Mouse (Mus musculus) central nervous system, embryonic 11.5 days (tissue): ENCODE measurements around the gene Aox2. TPM values are rescaled to one million over a fixed set of nuclear protein-coding genes. Genes with fewer than 3 reads are reported as not detected.

Source experiments
- polyA plus RNA-seq: library from polyadenylated mRNA; depleted of rRNA; stranded (reverse); fragments of >200 nt; gene quantifications from 2 replicates; pipeline ENCODE4 v1.2.3, GENCODE M21; 2012; rRNA removed

Gene Aox2
- 0.01 TPM in 1 of 2 replicates, not detected in the other for polyA plus RNA-seq

GRCm38 (mm10) chr1:58278026-58278425 is at the start of gene Aox2:
Gene Aox2 (plus strand): TSS chr1:58278326.

GRCm38 (mm10) chr1:58392652-58393283 is 114.6 kb downstream of the Aox2 start, which contains the start of gene Bzw1:
Gene Bzw1 (plus strand): TSS chr1:58392898.

GRCm38 (mm10) chr1:58423371-58424248 is 145.5 kb downstream of the Aox2 start, which contains the start of gene Clk1:
Gene Clk1 (minus strand): TSS chr1:58424066.

Other genes starting within 250 kb of the Aox2 start
- gene Aox1, start 248.4 kb upstream of the Aox2 start, polyA plus RNA-seq, result 0.25 and 0.34 TPM in 2 replicates
- 0.08 and 0.14 TPM in 2 replicates for gene Aox3, start 165.2 kb upstream of the Aox2 start, polyA plus RNA-seq
- gene Aox4, start 67.9 kb upstream of the Aox2 start, polyA plus RNA-seq, result 0.10 and 0.20 TPM in 2 replicates
- gene Bzw1, start 114.6 kb downstream of the Aox2 start, polyA plus RNA-seq, result 189 and 199 TPM in 2 replicates
- 323 and 471 TPM in 2 replicates for gene Clk1, start 145.7 kb downstream of the Aox2 start, polyA plus RNA-seq
- 35.1 and 56.6 TPM in 2 replicates for gene Nif3l1, start 166.8 kb downstream of the Aox2 start, polyA plus RNA-seq
- 45.6 and 54.6 TPM in 2 replicates for gene Ppil3, start 167.2 kb downstream of the Aox2 start, polyA plus RNA-seq
- 34.0 and 41.0 TPM in 2 replicates for gene Orc2, start 226.8 kb downstream of the Aox2 start, polyA plus RNA-seq